Mouse (Mus musculus): Measurements from ENCODE around the gene Nxpe5.

DNA sequence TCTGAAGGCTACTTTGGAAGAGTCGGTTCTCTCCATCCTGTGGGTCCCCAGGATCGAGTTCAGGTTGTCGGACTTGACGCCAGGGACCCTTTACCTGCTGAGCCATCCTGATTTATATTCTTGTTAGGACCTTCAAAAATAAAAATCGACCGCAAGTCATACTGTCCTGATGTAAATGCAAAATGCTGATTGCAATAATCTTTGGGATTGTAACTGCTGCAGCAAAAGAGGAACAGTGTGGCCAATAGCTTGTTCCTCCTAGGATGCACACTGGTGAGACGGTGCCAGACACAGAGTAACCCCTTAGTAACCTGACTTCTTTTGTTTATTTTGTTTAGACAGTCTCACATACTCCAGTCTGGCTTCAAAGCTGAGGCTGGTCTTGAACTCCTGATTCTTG, 30.2 kb upstream of the Nxpe5 start:
- TF ChIP-seq POLR2A (IDR thresholded peaks at IDR 0.05; ENCODE audit: low read depth, low read length), result no peak
- no peak for TF ChIP-seq CTCF (conservative IDR thresholded peaks at IDR 0.05; ENCODE audit: insufficient read depth, insufficient read length, low read depth, low read length)

Data from kidney, adult 2 months (tissue).